8 mouse cellular contexts compared by ENCODE assay signal in the genomic region with DNA sequence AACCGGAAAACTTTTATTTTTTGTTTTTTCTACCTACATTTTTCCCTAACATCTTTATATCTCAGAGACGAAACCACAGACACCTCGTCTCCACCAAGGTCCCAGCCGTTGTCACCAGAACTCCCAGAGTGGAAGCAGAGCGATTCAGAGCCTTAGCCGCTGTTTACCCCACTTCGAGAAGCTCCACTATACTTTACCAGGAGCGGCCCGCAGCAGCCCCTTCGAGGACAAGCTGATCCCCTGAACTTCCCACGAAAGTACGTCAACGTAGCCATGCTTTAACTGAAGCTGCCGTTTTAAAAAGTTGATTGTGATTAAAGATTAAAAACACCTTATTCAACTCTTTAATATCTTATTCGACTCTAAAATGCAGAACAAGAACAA. TPM values are rescaled to one million over a fixed set of nuclear protein-coding genes. Genes with fewer than 3 reads are reported as not detected.
A peak's percentile ranks its signal among the peaks of the same experiment; 100 is the strongest.
DNase-seq lines count a peak whose midpoint lies in the region; ATAC-seq and TF ChIP-seq lines count a peak whose summit lies in the region.

No protein-coding gene starts in this region.

- whole genome bisulfite sequencing in lung, adult 2 months, result 34% methylated on average over 15 of the region's 15 CpGs
- WGBS in hindbrain, embryonic 14.5 days, result 23% methylated on average over 15 of the region's 15 CpGs
- WGBS in midbrain, embryonic 10.5 days, result 35% methylated on average over 15 of the region's 15 CpGs

- peak; percentile 78 for ATAC-seq in common myeloid progenitor, adult 5-6 weeks (replicated peaks; ENCODE audit: low read depth, poor library complexity, severe bottlenecking)
- peak; percentile 90 for ATAC-seq in hindbrain, embryonic 14.5 days (ENCODE audit: low FRiP score)
- ATAC-seq in monocyte, adult 5-6 weeks (replicated peaks; ENCODE audit: insufficient number of reproducible peaks, low FRiP score, low TSS enrichment, poor library complexity, severe bottlenecking), result no peak

- no peak for TF ChIP-seq CTCF in lung, adult 2 months (IDR thresholded peaks at IDR 0.05; ENCODE audit: insufficient read depth, low read length)

- H3K36me3 ChIP-seq in hindbrain, embryonic 14.5 days (replicated peaks; ENCODE audit: control insufficient read depth, insufficient read depth), result no peaks in the 10 kb centered on the region
- no peaks in the 10 kb centered on the region for H3K36me3 ChIP-seq in midbrain, embryonic 10.5 days

- H3K9me3 ChIP-seq in hindbrain, embryonic 14.5 days (ENCODE audit: control insufficient read depth, low read length), result no peaks in the 10 kb centered on the region
- no peaks in the 10 kb centered on the region for H3K9me3 ChIP-seq in midbrain, embryonic 10.5 days (replicated peaks)

- H3K4me3 ChIP-seq in lung, adult 2 months (replicated peaks; ENCODE audit: extremely low read depth, low read depth, low read length), result peak overlapping the region; percentile 95
- H3K4me3 ChIP-seq in hindbrain, embryonic 14.5 days (replicated peaks; ENCODE audit: low read length), result peak overlapping the region; percentile 40
- peak overlapping the region; percentile 54 for H3K4me3 ChIP-seq in midbrain, embryonic 10.5 days

- no peak overlapping the region for H3K9ac ChIP-seq in hindbrain, embryonic 14.5 days

- H3K4me1 ChIP-seq in lung, adult 2 months (ENCODE audit: control insufficient read depth, insufficient read depth, low read length), result no peaks in the 10 kb centered on the region
- H3K4me1 ChIP-seq in hindbrain, embryonic 14.5 days (replicated peaks; ENCODE audit: control insufficient read depth, insufficient read depth, low read length), result no peaks in the 10 kb centered on the region
- peaks cover 3% of the 10 kb centered on the region; the same call in 1 of the 2 replicates for H3K4me1 ChIP-seq in midbrain, embryonic 10.5 days

- H3K27me3 ChIP-seq in hindbrain, embryonic 14.5 days (ENCODE audit: control insufficient read depth, insufficient read depth, low read length), result peaks cover 14% of the 10 kb centered on the region
- peaks cover 91% of the 10 kb centered on the region for H3K27me3 ChIP-seq in midbrain, embryonic 10.5 days (ENCODE audit: low read depth, poor library complexity, severe bottlenecking)

- DNase-seq in lung, adult 2 months, result no peak
- DNase-seq in lung, postnatal 10 days, result no peak
- peak; percentile 26 for DNase-seq in hindbrain, embryonic 14.5 days (ENCODE audit: low spot score)
- no peak for DNase-seq in midbrain, embryonic 10.5 days (ENCODE audit: low spot score)
- DNase-seq in right cerebral cortex, postnatal 10 days (ENCODE audit: low spot score in 2 of 2), result no peak
- DNase-seq in adrenal gland, adult 18-20 months (ENCODE audit: low spot score in 2 of 2), result no peak

- H3K27ac ChIP-seq in hindbrain, embryonic 14.5 days, result no peak overlapping the region
- peak overlapping the region; percentile 64; the same call in 1 of the 2 replicates for H3K27ac ChIP-seq in midbrain, embryonic 10.5 days (replicated peaks)

- H3K4me2 ChIP-seq in hindbrain, embryonic 14.5 days (replicated peaks), result peak overlapping the region; percentile 49

- TF ChIP-seq POLR2A in lung, adult 2 months (IDR thresholded peaks at IDR 0.05; ENCODE audit: borderline replicate concordance, extremely low read depth, low read depth, low read length), result no peak

RNA-seq across cellular contexts. Expression of a gene that starts 1.6 kb away (rescaled TPM):
- not detected in 2 replicates for polyA plus RNA-seq in lung, adult 2 months (2012; rRNA removed)
- not detected in 2 replicates for total RNA-seq in common myeloid progenitor, adult 5-6 weeks (2017)
- 0.09 TPM in 1 of 2 replicates, not detected in the other for polyA plus RNA-seq in hindbrain, embryonic 14.5 days (2014; fragmentation: Nextera tagmentation; extraction: Ambion mirVana)
- polyA plus RNA-seq in midbrain, embryonic 10.5 days (2016; fragmentation: Nextera tagmentation; extraction: Ambion mirVana), result 0.05 and 0.06 TPM in 2 replicates
- not detected in 3 replicates for total RNA-seq in monocyte, adult 5-6 weeks (2017)
- not detected for total RNA-seq in adrenal gland, adult 18-20 months (2021)

RNA-seq across cellular contexts. Expression of a gene that starts 30.7 kb away (rescaled TPM):
- polyA plus RNA-seq in lung, adult 2 months (2012; rRNA removed), result not detected in 2 replicates
- total RNA-seq in common myeloid progenitor, adult 5-6 weeks (2017), result 0.29 TPM in 1 of 2 replicates, not detected in the other
- polyA plus RNA-seq in hindbrain, embryonic 14.5 days (2014; fragmentation: Nextera tagmentation; extraction: Ambion mirVana), result 4.5 and 4.9 TPM in 2 replicates
- polyA plus RNA-seq in midbrain, embryonic 10.5 days (2016; fragmentation: Nextera tagmentation; extraction: Ambion mirVana), result 0.12 and 0.29 TPM in 2 replicates
- not detected in 3 replicates for total RNA-seq in monocyte, adult 5-6 weeks (2017)
- total RNA-seq in adrenal gland, adult 18-20 months (2021), result not detected

Comparison
In these comparisons a context has a peak if more than half of its experiments do, and no peak if none do; other contexts are left out.
1. H3K4me3 ChIP-seq: peak in every context shown above with its lines; median percentile 95 in lung, adult 2 months; 54 in midbrain, embryonic 10.5 days; 40 in hindbrain, embryonic 14.5 days.